Mouse (Mus musculus) spleen, postnatal 36 days (tissue): Measurements from ENCODE around the gene Rsph14.

Experiments
- DNase-seq, 2 experiments: peaks; one replicate each; pipeline ENCODE4 v3.0.0; 2022; ENCODE audit warnings: low spot score in 2 of 2, mixed read lengths in 1 of 2

Gene Rsph14

DNA sequence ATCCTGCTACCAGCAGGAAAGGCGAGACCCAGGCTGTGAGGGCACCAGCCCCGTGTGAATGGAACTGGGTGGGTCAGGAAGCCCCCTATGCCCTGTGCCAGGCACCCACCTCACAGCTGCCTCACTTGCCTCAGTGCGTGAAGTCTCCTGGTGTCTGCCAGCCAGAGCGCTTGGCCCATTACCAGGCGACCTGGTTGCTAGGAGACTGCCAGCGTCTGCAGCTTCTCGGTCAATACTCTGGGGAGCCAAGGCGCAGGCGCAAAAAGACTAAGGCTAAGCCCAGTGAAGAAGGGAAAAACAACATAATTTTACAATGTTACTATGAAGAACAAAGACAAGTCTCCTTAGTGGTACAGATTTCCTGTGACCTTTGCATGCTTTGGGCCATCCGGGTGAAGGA is at the start of gene Rsph14:
Gene Rsph14 (minus strand): TSS at position 192 of the 400 bp plus-strand sequence.
- peak; percentile 71 to 77 for DNase-seq

- peak in 1 of 2 experiments; percentile 15 for DNase-seq
Observed at GRCm38 (mm10) chr10:75078174-75079128, 46.1 kb upstream of the Rsph14 start.

GRCm38 (mm10) chr10:75075665-75076064 is 43.3 kb upstream of the Rsph14 start:
- no peak for DNase-seq

DNA sequence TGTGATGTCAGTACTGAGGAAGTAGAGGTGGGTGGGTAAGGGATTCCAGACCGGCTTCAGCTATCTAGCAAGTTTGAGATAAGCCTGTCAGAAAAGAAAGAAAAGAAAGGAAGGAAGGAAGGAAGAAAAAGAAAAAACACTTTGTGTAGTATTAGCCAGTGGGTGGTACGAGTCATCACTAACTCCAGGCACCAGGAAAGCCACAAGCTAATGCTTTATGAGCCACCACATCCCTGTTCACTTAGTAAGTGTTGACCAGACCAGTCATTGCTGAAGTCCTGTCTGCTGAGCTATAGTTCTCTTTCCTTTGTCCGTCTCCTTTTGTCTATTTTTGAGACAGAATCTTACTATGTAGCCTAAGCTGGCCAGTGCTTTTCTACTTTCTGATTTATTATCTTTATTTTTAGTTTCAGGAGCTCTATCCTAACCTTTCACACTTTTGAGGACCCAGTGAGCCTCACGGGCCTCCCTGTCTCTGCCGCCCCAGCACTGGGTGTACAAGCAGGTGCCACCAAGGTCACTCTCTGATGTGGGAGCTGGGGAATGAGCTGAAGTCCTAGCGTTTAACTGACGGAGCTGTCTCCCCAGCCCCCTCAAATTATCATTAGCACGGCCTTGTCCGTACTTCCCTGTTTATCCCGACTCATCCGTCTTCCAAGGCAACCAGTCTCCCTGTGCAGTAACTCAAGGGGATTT is 38.0 kb upstream of the Rsph14 start:
- DNase-seq, result no peak

GRCm38 (mm10) chr10:75068624-75069328 is 36.4 kb upstream of the Rsph14 start:
- no peak for DNase-seq

- no peak for DNase-seq
Observed at GRCm38 (mm10) chr10:75068086-75068485, 35.7 kb upstream of the Rsph14 start.

GRCm38 (mm10) chr10:75067446-75067845 is 35.1 kb upstream of the Rsph14 start:
- no peak for DNase-seq

DNA sequence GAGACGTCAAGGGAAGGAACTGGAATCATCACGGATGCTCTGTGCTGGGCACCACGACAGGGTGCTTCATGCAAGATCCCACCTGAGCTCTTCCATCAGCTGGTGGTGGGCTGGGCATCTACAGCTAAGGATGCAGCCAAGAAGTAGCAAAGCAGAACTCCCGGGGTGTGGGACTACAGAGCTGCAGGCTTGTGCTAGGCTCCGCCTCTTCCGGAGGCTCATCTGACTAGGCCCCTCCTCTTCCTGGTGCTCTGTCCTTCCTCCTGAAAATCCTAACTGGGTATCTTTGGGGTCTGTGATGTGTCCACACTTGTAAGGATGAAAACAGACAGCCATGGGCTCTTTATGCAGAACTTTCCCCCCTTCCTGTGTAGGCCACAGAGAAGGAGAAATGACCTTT is 33.3 kb upstream of the Rsph14 start:
- no peak for DNase-seq

- no peak for DNase-seq
Observed at GRCm38 (mm10) chr10:75063301-75063965, 31.0 kb upstream of the Rsph14 start.

DNA sequence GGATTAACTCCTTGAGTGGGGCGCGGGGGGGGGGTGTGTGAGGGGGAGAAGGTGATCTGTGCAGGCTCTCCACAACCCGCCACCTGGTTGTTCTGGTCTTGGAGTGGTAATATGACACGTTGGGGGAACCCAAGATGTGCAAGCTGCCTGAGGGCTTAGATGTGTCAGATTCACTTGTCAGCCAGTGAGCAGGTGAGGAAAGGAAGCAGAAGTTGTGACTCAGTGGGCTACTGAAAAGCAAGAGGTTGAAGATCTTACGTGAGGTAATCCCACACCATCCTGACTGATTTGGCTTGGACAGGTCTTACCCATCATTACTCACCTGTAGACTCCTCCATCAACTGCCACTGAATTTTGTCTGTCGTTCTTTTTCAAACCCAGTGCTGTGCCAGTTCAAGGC is 30.2 kb upstream of the Rsph14 start:
- DNase-seq, result no peak

- no peak for DNase-seq
Observed at GRCm38 (mm10) chr10:75062189-75062561, 29.8 kb upstream of the Rsph14 start.

DNA sequence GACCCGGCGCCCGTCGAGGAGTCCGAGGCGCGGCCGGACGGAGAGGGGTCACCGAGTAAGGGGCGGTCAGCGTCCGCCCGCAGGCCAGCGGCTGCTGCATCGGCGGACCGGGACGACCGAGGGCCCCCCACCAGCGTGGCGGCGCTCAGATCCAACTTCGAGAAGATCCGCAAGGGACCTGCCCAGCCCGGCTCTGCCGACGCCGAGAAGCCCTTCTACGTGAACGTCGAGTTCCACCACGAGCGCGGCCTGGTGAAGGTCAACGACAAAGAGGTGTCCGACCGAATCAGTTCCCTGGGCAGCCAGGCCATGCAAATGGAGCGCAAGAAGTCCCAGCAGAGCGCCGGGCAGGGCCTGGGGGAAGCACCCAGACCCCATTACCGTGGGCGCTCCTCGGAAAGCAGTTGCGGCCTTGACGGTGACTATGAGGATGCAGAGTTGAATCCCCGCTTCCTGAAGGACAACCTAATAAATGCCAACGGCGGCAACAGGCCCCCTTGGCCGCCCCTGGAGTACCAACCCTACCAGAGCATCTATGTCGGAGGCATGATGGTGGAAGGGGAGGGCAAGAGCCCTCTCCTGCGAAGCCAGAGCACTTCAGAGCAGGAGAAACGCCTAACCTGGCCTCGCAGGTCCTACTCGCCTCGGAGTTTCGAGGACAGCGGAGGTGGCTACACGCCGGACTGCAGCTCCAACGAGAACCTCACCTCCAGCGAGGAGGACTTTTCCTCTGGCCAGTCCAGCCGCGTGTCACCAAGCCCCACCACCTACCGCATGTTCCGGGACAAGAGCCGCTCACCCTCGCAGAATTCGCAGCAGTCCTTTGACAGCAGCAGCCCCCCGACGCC is 29.2 kb upstream of the Rsph14 start:
- DNase-seq, result no peak

- peak in 1 of 2 experiments; percentile 8 for DNase-seq
Observed at GRCm38 (mm10) chr10:75060843-75061235, 28.5 kb upstream of the Rsph14 start.

GRCm38 (mm10) chr10:75060217-75060842 is 27.9 kb upstream of the Rsph14 start, which contains the start of gene Bcr:
Bcr (plus strand) TSS chr10:75060592.
- peak; percentile 63 to 70 for DNase-seq

- DNase-seq, result peak; percentile 74 to 75
Observed at GRCm38 (mm10) chr10:75059396-75059795, 27.0 kb upstream of the Rsph14 start.

- no peak for DNase-seq
Observed at GRCm38 (mm10) chr10:75058761-75059395, 26.5 kb upstream of the Rsph14 start.

- no peak for DNase-seq
Observed at GRCm38 (mm10) chr10:75058336-75058735, 25.9 kb upstream of the Rsph14 start.

DNA sequence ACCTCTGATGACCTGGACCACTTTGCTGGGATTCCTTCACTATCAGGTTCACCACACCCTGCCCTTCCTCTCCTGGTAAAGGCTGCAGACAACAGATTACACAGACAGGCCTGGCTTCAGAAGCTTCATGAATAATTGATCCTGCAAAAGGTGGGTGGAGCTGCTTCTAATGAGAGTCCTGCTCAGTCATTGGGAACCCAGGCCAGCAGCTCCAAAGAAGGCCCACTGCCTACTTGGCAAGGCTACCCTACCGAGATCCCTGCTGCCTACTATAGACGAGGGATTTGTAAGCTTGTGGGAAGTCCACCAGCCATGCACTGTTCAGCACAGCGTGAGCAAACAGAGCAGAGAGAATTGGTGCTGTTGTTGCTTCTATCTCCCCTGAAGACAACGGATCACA is 23.9 kb upstream of the Rsph14 start:
- DNase-seq, result no peak

DNA sequence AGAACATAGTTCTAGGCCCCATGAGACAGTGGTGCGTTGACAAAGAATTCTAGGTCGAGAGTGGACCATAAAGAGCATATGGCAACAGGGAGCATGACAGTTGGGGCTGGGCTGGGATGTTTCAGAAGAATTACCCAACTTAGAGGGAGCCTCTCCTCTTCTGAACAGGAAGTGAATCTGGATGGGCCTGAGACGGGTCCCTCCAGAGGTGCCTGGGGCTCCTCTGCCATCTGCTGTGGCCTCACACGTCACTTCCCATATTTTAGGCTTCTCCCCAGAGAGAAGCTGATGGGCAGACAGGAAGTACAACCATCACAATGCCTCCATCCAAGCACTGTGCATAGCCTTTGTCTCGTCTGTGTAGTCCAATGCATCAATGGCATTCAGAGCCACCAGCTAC is 23.3 kb upstream of the Rsph14 start:
- peak; percentile 42 to 51 for DNase-seq

GRCm38 (mm10) chr10:75054125-75054524 is 21.7 kb upstream of the Rsph14 start:
- DNase-seq, result no peak
